Mouse (Mus musculus) testis, adult 2 months (tissue): ENCODE measurements at regions not wholly inside any gene's neighbourhood (a gene's known extent, or its start where the extent isn't known, plus 50 kb on each side); places are given as distances from the start of the nearest gene placed in this dataset.
A peak's percentile ranks its signal among the peaks of the same experiment; 100 is the strongest.

Source experiments
- H3K27ac ChIP-seq: fragments of 200-500 bp; 2 replicates; pipeline ENCODE4 v1.5.1; 2012; ENCODE audit warnings: low read depth, low read length; ENCODE audit not compliant: control insufficient read depth, insufficient read depth
- H3K27me3 ChIP-seq: fragments of 200-500 bp; 2 replicates; pipeline ENCODE4 v1.6.1; 2012; ENCODE audit warnings: mild to moderate bottlenecking, low read length, moderate library complexity; ENCODE audit not compliant: control insufficient read depth, insufficient read depth
- H3K36me3 ChIP-seq: fragments of 200-500 bp; 2 replicates; pipeline ENCODE4 v1.6.1; 2012; ENCODE audit warnings: mild to moderate bottlenecking, low read length; ENCODE audit not compliant: control insufficient read depth, insufficient read depth
- H3K4me1 ChIP-seq: fragments of 200-500 bp; 2 replicates; pipeline ENCODE4 v1.6.1; 2012; ENCODE audit warnings: low read length; ENCODE audit not compliant: control insufficient read depth, insufficient read depth
- H3K4me3 ChIP-seq: fragments of 200-500 bp; 2 replicates; pipeline ENCODE4 v1.5.1; 2012; ENCODE audit warnings: low read depth, mild to moderate bottlenecking, low read length, moderate library complexity, mixed read lengths; ENCODE audit not compliant: control insufficient read depth
- CTCF ChIP-seq: fragments of 200-500 bp; IDR thresholded peaks from 2 replicates; pipeline ENCODE4 v1.5.1; 2012; ENCODE audit warnings: low read depth, mild to moderate bottlenecking, inconsistent platforms, low read length, moderate library complexity; ENCODE audit not compliant: control insufficient read depth, insufficient read depth, insufficient replicate concordance
- POLR2A ChIP-seq: fragments of 200-500 bp; IDR thresholded peaks from 2 replicates; pipeline ENCODE4 v1.6.1; 2012; ENCODE audit warnings: low read depth, mild to moderate bottlenecking, inconsistent platforms, low read length, moderate library complexity; ENCODE audit not compliant: control insufficient read depth

GRCm38 (mm10) chr1:65981665-65982064, 55.3 kb downstream of the Crygf start:
- no peak overlapping the region for H3K27ac ChIP-seq

GRCm38 (mm10) chr1:66000398-66000797, 74.1 kb downstream of the Crygf start:
- H3K36me3 ChIP-seq = no peaks in the 10 kb centered on the region
- H3K4me1 ChIP-seq = no peaks in the 10 kb centered on the region
- TF ChIP-seq CTCF = no peak
- TF ChIP-seq POLR2A = no peak
- no peaks in the 10 kb centered on the region for H3K27me3 ChIP-seq
- no peak overlapping the region for H3K27ac ChIP-seq
- no peak overlapping the region for H3K4me3 ChIP-seq

More at GRCm38 (mm10) chr1:65981665-65982064, 55.3 kb downstream of the Crygf start:
- Histone ChIP-seq H3K36me3 (no peaks in the 10 kb centered on the region), H3K4me1 (no peaks in the 10 kb centered on the region), H3K4me3 (no peak overlapping the region), H3K27me3 (no peaks in the 10 kb centered on the region)
- TF ChIP-seq CTCF (no peak), POLR2A (no peak)

- peak overlapping the region; percentile 58 for H3K4me3 ChIP-seq
- TF ChIP-seq CTCF = no peak
- TF ChIP-seq POLR2A = no peak
- H3K27ac ChIP-seq = no peak overlapping the region
- no peaks in the 10 kb centered on the region for H3K4me1 ChIP-seq
- H3K27me3 ChIP-seq = no peaks in the 10 kb centered on the region
- H3K36me3 ChIP-seq = no peaks in the 10 kb centered on the region
Observed at GRCm38 (mm10) chr1:66003897-66004660, 77.8 kb downstream of the Crygf start.
